Mouse (Mus musculus) heart, postnatal 0 days (tissue): Measurements from ENCODE around the gene Acoxl. TPM values are rescaled to one million over a fixed set of nuclear protein-coding genes. Genes with fewer than 3 reads are reported as not detected.

Source experiments
- ATAC-seq: fragments of 200-750 bp; cut with Nextera tagmentation; 2 replicates; pipeline ENCODE4 v1.8.0; 2017; ENCODE audit warnings: low read depth, moderate number of reproducible peaks, moderate library complexity; ENCODE audit not compliant: insufficient read depth
- DNase-seq: peaks from one replicate; pipeline ENCODE4 v3.0.0-alpha.2; 2016; ENCODE audit warnings: low spot score
- H3K27ac ChIP-seq: fragments of 300-500 bp; sonication (generic); 2 replicates; pipeline ENCODE4 v1.5.1; 2014; ENCODE audit warnings: low read depth, mild to moderate bottlenecking
- H3K27me3 ChIP-seq: fragments of 300-500 bp; sonication (generic); 2 replicates; pipeline ENCODE4 v1.6.1; 2014; ENCODE audit warnings: low read length, mixed read lengths; ENCODE audit not compliant: control insufficient read depth, insufficient read depth
- H3K36me3 ChIP-seq: fragments of 300-500 bp; sonication (generic); replicated peaks from 2 replicates; pipeline ENCODE4 v1.6.1; 2014; ENCODE audit warnings: low read length, mixed read lengths; ENCODE audit not compliant: control insufficient read depth, insufficient read depth
- H3K4me1 ChIP-seq: fragments of 300-500 bp; sonication (generic); 2 replicates; pipeline ENCODE4 v1.6.1; 2014; ENCODE audit warnings: antibody characterized with exemption; ENCODE audit not compliant: control insufficient read depth, insufficient read depth
- H3K4me2 ChIP-seq: fragments of 300-500 bp; sonication (generic); 2 replicates; pipeline ENCODE4 v1.6.1; 2014; ENCODE audit warnings: low read depth, mild to moderate bottlenecking, low read length, moderate library complexity
- H3K4me3 ChIP-seq: fragments of 300-500 bp; sonication (generic); 2 replicates; pipeline ENCODE4 v1.5.1; 2014; ENCODE audit warnings: low read depth, low read length
- H3K9ac ChIP-seq: fragments of 300-500 bp; sonication (generic); replicated peaks from 2 replicates; pipeline ENCODE4 v1.6.1; 2014; ENCODE audit warnings: low read depth, low read length, mixed read lengths
- H3K9me3 ChIP-seq: fragments of 300-500 bp; sonication (generic); replicated peaks from 2 replicates; pipeline ENCODE4 v1.6.1; 2016; ENCODE audit warnings: low read length; ENCODE audit not compliant: control insufficient read depth
- CTCF ChIP-seq: IDR thresholded peaks from 2 replicates; pipeline ENCODE4 v1.5.1; 2016; ENCODE audit warnings: antibody characterized with exemption, control low read depth, low read depth
- EP300 ChIP-seq: IDR thresholded peaks from 2 replicates; pipeline ENCODE4 v1.6.1; 2016; ENCODE audit warnings: antibody characterized with exemption, low read depth
- WGBS: fragments of 180-500 bp; shearing (Covaris S2); extraction: QIAGEN DNeasy Blood & Tissue Kit; methylation state at CpG from one replicate; pipeline ENCODE4 v1.1.7; 2014; 5-methylcytosine and 5-hydroxymethylcytosine counted together
- polyA plus RNA-seq: library from polyadenylated mRNA; unstranded; fragments of >200 nt; fragmentation: Nextera tagmentation; extraction: Ambion mirVana; gene quantifications from 2 replicates; pipeline ENCODE4 v1.2.1, GENCODE M21; 2015
- total RNA-seq: library from RNA; depleted of rRNA; stranded (reverse); fragments of >200 nt; gene quantifications from 2 replicates; pipeline ENCODE4 v1.2.3, GENCODE M21; 2014; ENCODE audit warnings: low replicate concordance

The Acoxl gene
- total and polyA plus RNA-seq, 2 experiments from 2014 or later: 0.37 TPM; not detected in 1

GRCm38 (mm10) chr2:128104815-128105214 is 266.1 kb downstream of the Acoxl start:
- Histone ChIP-seq H3K4me1 (peaks cover 15% of the 10 kb centered on the region; the same call in 1 of the 2 replicates), H3K27ac (no peak overlapping the region), H3K27me3 (0 out of 2 replicates have a peak, but pooled peaks cover 3% of the 10 kb centered on the region), H3K9ac (no peak overlapping the region), H3K4me2 (no peak overlapping the region), H3K4me3 (no peak overlapping the region), H3K36me3 (no peaks in the 10 kb centered on the region), H3K9me3 (no peaks in the 10 kb centered on the region)
- 26% methylated on average over 5 of the region's 5 CpGs for WGBS
- DNase-seq (peak; percentile 60), ATAC-seq (no peak)
- TF ChIP-seq CTCF (no peak), EP300 (peak; percentile 28; the same call in 1 of the 2 replicates)

DNA sequence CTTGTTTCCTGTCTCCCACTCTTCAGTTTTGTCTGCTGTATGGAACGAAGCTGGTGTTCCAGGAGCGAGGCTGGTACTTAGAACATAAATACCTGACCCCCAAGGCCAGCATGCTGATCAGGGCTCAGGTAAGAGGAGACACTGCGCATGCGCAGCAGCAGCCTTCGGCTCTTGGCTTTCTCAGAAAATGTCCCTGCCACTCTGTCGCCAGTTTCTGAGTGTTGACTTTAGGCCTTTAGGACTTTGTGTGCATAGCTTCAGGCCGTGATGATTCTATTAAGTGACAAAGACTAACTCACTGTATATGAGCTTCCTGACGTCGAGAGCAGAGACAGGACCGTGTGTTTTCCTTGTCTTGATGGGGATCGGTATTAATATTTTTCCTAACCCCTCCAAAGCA is 267.0 kb downstream of the Acoxl start:
- Histone ChIP-seq H3K9ac (no peak overlapping the region), H3K27me3 (0 out of 2 replicates have a peak, but pooled peaks cover 3% of the 10 kb centered on the region), H3K9me3 (no peaks in the 10 kb centered on the region), H3K4me1 (peaks cover 15% of the 10 kb centered on the region; the same call in 1 of the 2 replicates), H3K27ac (no peak overlapping the region), H3K4me2 (no peak overlapping the region), H3K4me3 (no peak overlapping the region), H3K36me3 (no peaks in the 10 kb centered on the region)
- no peak for DNase-seq
- ATAC-seq: no peak
- no peak for TF ChIP-seq CTCF
- TF ChIP-seq EP300: no peak
- WGBS: 77% methylated on average over 11 of the region's 11 CpGs

GRCm38 (mm10) chr2:128111537-128111936 is 272.9 kb downstream of the Acoxl start:
- H3K9ac ChIP-seq: no peak overlapping the region
- no peak for TF ChIP-seq EP300
- TF ChIP-seq CTCF: no peak
- H3K27ac ChIP-seq: no peak overlapping the region
- DNase-seq: no peak
- ATAC-seq: no peak
- H3K9me3 ChIP-seq: no peaks in the 10 kb centered on the region
- no peak overlapping the region for H3K4me3 ChIP-seq
- H3K4me2 ChIP-seq: no peak overlapping the region
- no peaks in the 10 kb centered on the region for H3K4me1 ChIP-seq
- no peaks in the 10 kb centered on the region for H3K27me3 ChIP-seq
- 79% methylated on average over 9 of the region's 9 CpGs for WGBS
- H3K36me3 ChIP-seq: no peaks in the 10 kb centered on the region

DNA sequence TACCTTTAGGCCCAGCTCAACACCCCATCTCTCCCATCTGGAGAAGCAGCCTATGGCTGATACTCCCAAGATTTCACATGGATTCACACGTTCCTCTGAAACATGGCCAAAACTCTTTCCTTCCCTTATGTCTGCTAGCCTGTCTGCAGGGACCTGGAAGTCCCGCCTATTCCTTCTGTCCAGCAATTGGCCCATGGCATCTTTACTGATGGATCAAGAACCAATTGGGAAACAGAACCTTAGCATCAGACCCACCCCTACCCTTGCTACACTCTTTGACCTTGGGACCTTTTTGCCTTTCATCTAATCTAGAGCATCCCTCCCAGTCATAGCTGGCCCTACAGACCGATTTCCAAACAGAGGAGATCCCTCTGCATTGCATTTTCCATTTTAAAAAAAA is 275.9 kb downstream of the Acoxl start:
- Histone ChIP-seq H3K4me1 (no peaks in the 10 kb centered on the region), H3K9me3 (no peaks in the 10 kb centered on the region), H3K4me3 (no peak overlapping the region), H3K27ac (no peak overlapping the region), H3K27me3 (no peaks in the 10 kb centered on the region), H3K4me2 (no peak overlapping the region), H3K9ac (no peak overlapping the region), H3K36me3 (no peaks in the 10 kb centered on the region)
- DNase-seq (no peak), ATAC-seq (no peak)
- TF ChIP-seq CTCF: no peak
- no peak for TF ChIP-seq EP300
- WGBS: 71% methylated on average over 3 of the region's 3 CpGs

GRCm38 (mm10) chr2:128115579-128115978 is 276.9 kb downstream of the Acoxl start:
- TF ChIP-seq CTCF (no peak), EP300 (no peak)
- H3K36me3 ChIP-seq: no peaks in the 10 kb centered on the region
- 41% methylated on average over 4 of the region's 4 CpGs for WGBS
- H3K9me3 ChIP-seq: no peaks in the 10 kb centered on the region
- no peaks in the 10 kb centered on the region for H3K27me3 ChIP-seq
- H3K27ac ChIP-seq: no peak overlapping the region
- no peak overlapping the region for H3K4me3 ChIP-seq
- DNase-seq (no peak), ATAC-seq (no peak)
- H3K4me1 ChIP-seq: no peaks in the 10 kb centered on the region
- no peak overlapping the region for H3K9ac ChIP-seq
- no peak overlapping the region for H3K4me2 ChIP-seq

DNA sequence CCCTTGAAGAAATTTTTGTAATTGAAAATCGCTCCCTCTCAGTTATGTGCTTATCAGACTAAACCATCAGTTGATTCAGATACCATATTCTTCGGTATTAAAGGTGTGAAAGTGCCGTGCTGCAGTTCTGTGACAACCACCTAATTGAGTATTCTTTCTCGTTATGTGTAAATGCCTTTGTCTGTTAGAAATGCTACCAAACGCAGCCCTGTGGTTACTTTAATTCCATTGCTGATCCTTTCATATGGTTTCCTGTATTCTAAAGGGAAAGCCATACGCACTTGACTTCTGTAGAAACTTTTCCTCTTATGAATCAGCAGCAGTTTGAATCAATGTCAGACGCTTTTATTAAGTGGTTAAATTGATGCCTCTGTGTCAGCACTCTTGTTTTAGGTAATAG is 278.9 kb downstream of the Acoxl start:
- Histone ChIP-seq H3K9ac (no peak overlapping the region), H3K9me3 (no peaks in the 10 kb centered on the region), H3K4me1 (0 out of 2 replicates have a peak, but pooled peaks cover 4% of the 10 kb centered on the region), H3K4me2 (no peak overlapping the region), H3K27me3 (0 out of 2 replicates have a peak, but pooled peaks cover 9% of the 10 kb centered on the region), H3K36me3 (no peaks in the 10 kb centered on the region), H3K4me3 (no peak overlapping the region), H3K27ac (no peak overlapping the region)
- ATAC-seq (no peak), DNase-seq (no peak)
- WGBS: 83% methylated on average over 7 of the region's 7 CpGs
- TF ChIP-seq EP300 (no peak), CTCF (no peak)
